Mouse (Mus musculus) urinary bladder, postnatal 36 days (tissue): ENCODE data around the gene Gm1113.

Source experiments
- DNase-seq, 2 experiments: peaks; one replicate each; pipeline ENCODE4 v3.0.0; 2022; ENCODE audit warnings: low spot score in 2 of 2, mixed read lengths in 1 of 2

The Gm1113 gene

GRCm38 (mm10) chr9:35529141-35529540 is 11.1 kb upstream of the Gm1113 start:
- DNase-seq, result no peak

- DNase-seq, result peak; percentile 56 to 73
These were observed 5.9 kb upstream of the Gm1113 start for GRCm38 (mm10) chr9:35523941-35524411.

GRCm38 (mm10) chr9:35523541-35523940 is 5.5 kb upstream of the Gm1113 start:
- peak; percentile 6 to 58 for DNase-seq

GRCm38 (mm10) chr9:35522821-35523515 is 4.9 kb upstream of the Gm1113 start:
- DNase-seq, result no peak

- DNase-seq, result no peak
These were observed 4.2 kb upstream of the Gm1113 start for GRCm38 (mm10) chr9:35522241-35522640.

- DNase-seq, result no peak
These were observed 2.7 kb upstream of the Gm1113 start for GRCm38 (mm10) chr9:35520631-35521348.

- DNase-seq, result no peak
These were observed 1.4 kb downstream of the Gm1113 start for GRCm38 (mm10) chr9:35516711-35517110.

GRCm38 (mm10) chr9:35516182-35516581 is 1.9 kb downstream of the Gm1113 start:
- no peak for DNase-seq

GRCm38 (mm10) chr9:35513900-35514299 is 4.2 kb downstream of the Gm1113 start:
- no peak for DNase-seq

GRCm38 (mm10) chr9:35508234-35508633 is 9.8 kb downstream of the Gm1113 start:
- peak; percentile 7 to 55 for DNase-seq

- DNase-seq, result no peak
These were observed 15.6 kb downstream of the Gm1113 start for GRCm38 (mm10) chr9:35502361-35503000.

GRCm38 (mm10) chr9:35499946-35500345 is 18.1 kb downstream of the Gm1113 start:
- no peak for DNase-seq

- DNase-seq, result no peak
These were observed 22.6 kb downstream of the Gm1113 start for GRCm38 (mm10) chr9:35495471-35495870.

- no peak for DNase-seq
These were observed 23.1 kb downstream of the Gm1113 start for GRCm38 (mm10) chr9:35494937-35495336.

- DNase-seq, result no peak
These were observed 24.4 kb downstream of the Gm1113 start for GRCm38 (mm10) chr9:35493733-35494092.

- no peak for DNase-seq
These were observed 24.9 kb downstream of the Gm1113 start for GRCm38 (mm10) chr9:35493033-35493732.

GRCm38 (mm10) chr9:35491109-35491866 is 26.8 kb downstream of the Gm1113 start:
- no peak for DNase-seq

- DNase-seq, result no peak
These were observed 29.6 kb downstream of the Gm1113 start for GRCm38 (mm10) chr9:35488496-35488895.

- DNase-seq, result no peak
These were observed 31.5 kb downstream of the Gm1113 start for GRCm38 (mm10) chr9:35486616-35487015.

- DNase-seq, result no peak
These were observed 34.1 kb downstream of the Gm1113 start for GRCm38 (mm10) chr9:35483949-35484348.
